Mouse (Mus musculus) heart, adult 2 months (tissue): ENCODE measurements around the gene Abhd2.

Experiments
- CTCF ChIP-seq: fragments of 200-600 bp; IDR thresholded peaks from 2 replicates; pipeline ENCODE4 v1.8.1; 2022; ENCODE audit warnings: antibody characterized with exemption, mild to moderate bottlenecking, moderate library complexity
- EP300 ChIP-seq: fragments of 200-500 bp; IDR thresholded peaks from 2 replicates; pipeline ENCODE4 v1.6.1; 2011; ENCODE audit warnings: low read depth, low read length, control low read depth; ENCODE audit not compliant: insufficient read depth
- POLR2A ChIP-seq: fragments of 200-500 bp; IDR thresholded peaks from 2 replicates; pipeline ENCODE4 v1.6.1; 2011; ENCODE audit warnings: mild to moderate bottlenecking, low read depth, low read length, control low read depth; ENCODE audit not compliant: insufficient read depth

DNA sequence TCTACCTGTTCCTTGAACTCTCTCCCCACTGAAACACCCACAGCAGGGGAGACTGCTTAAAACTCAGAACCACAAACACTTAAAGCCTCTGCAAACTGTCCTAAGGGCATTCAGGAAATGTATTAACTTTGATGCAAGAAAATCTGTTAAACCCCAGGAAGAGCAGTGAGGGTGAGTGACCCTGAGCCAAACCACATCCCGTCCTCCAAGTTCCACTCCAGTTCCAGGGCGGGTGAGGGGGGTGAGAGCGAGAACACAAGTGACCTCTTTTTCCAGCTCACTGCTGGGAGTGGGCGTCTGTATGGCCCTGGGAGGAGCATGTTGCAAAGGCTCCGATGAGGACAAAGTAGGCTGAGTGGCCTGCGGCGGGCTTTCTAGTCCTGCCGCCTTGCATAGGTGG, 10.5 kb upstream of the Abhd2 start:
- no peak for TF ChIP-seq POLR2A
- no peak for TF ChIP-seq CTCF
- TF ChIP-seq EP300, result no peak
